Mouse (Mus musculus) CH12.LX (cell line): ENCODE data around the gene Gfpt1. TPM values are rescaled to one million over a fixed set of nuclear protein-coding genes. Genes with fewer than 3 reads are reported as not detected.
"Not testable (repeated sequence)": the region's sequence is repeated elsewhere in the genome, so short reads cannot be mapped to it uniquely, and the experiment has no call there.

Experiments
- DNase-seq: peaks from one replicate; pipeline ENCODE4 v3.0.0-alpha.2; 2013; ENCODE audit errors: extremely low read depth
- H3K27ac ChIP-seq: 2 replicates; pipeline ENCODE4 v1.5.1; 2012; ENCODE audit warnings: low read depth, mild to moderate bottlenecking, control low read depth, moderate library complexity; ENCODE audit not compliant: insufficient read depth
- H3K27me3 ChIP-seq: replicated peaks from 2 replicates; pipeline ENCODE3; 2012; ENCODE audit warnings: inconsistent platforms
- H3K36me3 ChIP-seq, 2 experiments: replicated peaks in 1 of 2; 2 replicates each; pipeline versions ENCODE3 to v1.6.1; 2012; ENCODE audit warnings: inconsistent platforms in 1 of 2, low read length in 1 of 2, mild to moderate bottlenecking in 1 of 2, mixed read lengths in 1 of 2, moderate library complexity in 1 of 2; ENCODE audit not compliant: control insufficient read depth in 1 of 2, insufficient read depth in 1 of 2
- H3K4me1 ChIP-seq, 2 experiments: 2 replicates each; pipeline ENCODE4 v1.6.1; 2012; ENCODE audit warnings: inconsistent platforms in 1 of 2, moderate library complexity in 1 of 2; ENCODE audit not compliant: insufficient read depth in 2 of 2, control insufficient read depth in 1 of 2
- H3K4me2 ChIP-seq: 2 replicates; pipeline ENCODE4 v1.6.1; 2012; ENCODE audit warnings: low read depth, mild to moderate bottlenecking, control low read depth; ENCODE audit not compliant: poor library complexity, insufficient read depth, severe bottlenecking
- H3K4me3 ChIP-seq, 3 experiments: fragments of 150-350 bp in 1 of 3; sonication (generic) in 1 of 3; replicated peaks in 1 of 3; 2 replicates each; pipeline versions ENCODE3 to v1.5.1; 2011 to 2012; ENCODE audit warnings: low read depth in 2 of 3, low read length in 2 of 3, mild to moderate bottlenecking in 2 of 3, moderate library complexity in 2 of 3, control low read depth in 1 of 3, improper control_type of control experiment in 1 of 3, inconsistent platforms in 1 of 3, mixed read lengths in 1 of 3; ENCODE audit not compliant: poor library complexity in 1 of 3
- H3K79me2 ChIP-seq: replicated peaks from 2 replicates; pipeline ENCODE4 v1.6.1; 2012; ENCODE audit warnings: mild to moderate bottlenecking, moderate library complexity; ENCODE audit not compliant: control insufficient read depth, poor library complexity, insufficient read depth, severe bottlenecking; ENCODE audit errors: extremely low read depth
- H3K9ac ChIP-seq: 2 replicates; pipeline ENCODE4 v1.6.1; 2012; ENCODE audit warnings: low read depth, mild to moderate bottlenecking, control low read depth, moderate library complexity; ENCODE audit not compliant: insufficient read depth
- H3K9me3 ChIP-seq: replicated peaks from 2 replicates; pipeline ENCODE3; 2012; ENCODE audit warnings: low read length, inconsistent platforms, mixed read lengths
- BHLHE40 ChIP-seq: IDR thresholded peaks from 2 replicates; pipeline ENCODE4 v1.6.1; 2011; ENCODE audit warnings: mild to moderate bottlenecking, low read depth, low read length, improper control_type of control experiment
- CTCF ChIP-seq, 2 experiments: IDR thresholded peaks in 1 of 2; conservative IDR thresholded peaks in 1 of 2; 2 replicates each; pipeline ENCODE4 v1.5.1; 2011 to 2012; ENCODE audit warnings: low read depth in 2 of 2, low read length in 2 of 2, improper control_type of control experiment in 1 of 2, inconsistent platforms in 1 of 2, mild to moderate bottlenecking in 1 of 2, moderate library complexity in 1 of 2
- ELF1 ChIP-seq: IDR thresholded peaks from 2 replicates; pipeline ENCODE4 v1.6.1; 2014; ENCODE audit warnings: low read depth, mild to moderate bottlenecking, inconsistent platforms, low read length, improper control_type of control experiment
- EP300 ChIP-seq: IDR thresholded peaks from 2 replicates; pipeline ENCODE4 v1.6.1; 2011; ENCODE audit warnings: low read length, improper control_type of control experiment
- GABPA ChIP-seq: IDR thresholded peaks from 2 replicates; pipeline ENCODE4 v1.6.1; 2012; ENCODE audit warnings: low read depth, low read length, improper control_type of control experiment, inconsistent platforms; ENCODE audit not compliant: insufficient replicate concordance
- HCFC1 ChIP-seq: IDR thresholded peaks from 2 replicates; pipeline ENCODE4 v1.6.1; 2012; ENCODE audit warnings: low read depth, mild to moderate bottlenecking, inconsistent platforms, low read length, improper control_type of control experiment
- JUND ChIP-seq: conservative IDR thresholded peaks from 2 replicates; pipeline ENCODE4 v1.6.1; 2011; ENCODE audit warnings: low read depth, low read length, improper control_type of control experiment
- KAT2A ChIP-seq: IDR thresholded peaks from 2 replicates; pipeline ENCODE4 v1.6.1; 2012; ENCODE audit warnings: low read length, improper control_type of control experiment, inconsistent platforms; ENCODE audit not compliant: insufficient replicate concordance
- MAX ChIP-seq: IDR thresholded peaks from 2 replicates; pipeline ENCODE4 v1.6.1; 2011; ENCODE audit warnings: low read length, improper control_type of control experiment
- MYC ChIP-seq: IDR thresholded peaks from 2 replicates; pipeline ENCODE4 v1.6.1; 2011; ENCODE audit warnings: low read depth, mild to moderate bottlenecking, improper control_type of control experiment, low read length
- PAX5 ChIP-seq: IDR thresholded peaks from 2 replicates; pipeline ENCODE4 v1.6.1; 2012; ENCODE audit warnings: low read length, inconsistent platforms, mixed read lengths
- RAD21 ChIP-seq: IDR thresholded peaks from 2 replicates; pipeline ENCODE4 v1.6.1; 2011; ENCODE audit warnings: low read depth, mild to moderate bottlenecking, low read length, improper control_type of control experiment, moderate library complexity
- TBP ChIP-seq: conservative IDR thresholded peaks from 2 replicates; pipeline ENCODE4 v1.6.1; 2011; ENCODE audit warnings: low read depth, low read length, improper control_type of control experiment
- TCF12 ChIP-seq: IDR thresholded peaks from 2 replicates; pipeline ENCODE4 v1.6.1; 2014; ENCODE audit warnings: low read depth, mild to moderate bottlenecking, inconsistent platforms, low read length, improper control_type of control experiment
- UBTF ChIP-seq: IDR thresholded peaks from 2 replicates; pipeline ENCODE4 v1.6.1; 2012; ENCODE audit warnings: low read depth, mild to moderate bottlenecking, inconsistent platforms, low read length, improper control_type of control experiment, moderate library complexity
- USF1 ChIP-seq: IDR thresholded peaks from 2 replicates; pipeline ENCODE4 v1.6.1; 2014; ENCODE audit warnings: low read depth, mild to moderate bottlenecking, inconsistent platforms, low read length, improper control_type of control experiment
- USF2 ChIP-seq: conservative IDR thresholded peaks from 2 replicates; pipeline ENCODE4 v1.6.1; 2011; ENCODE audit warnings: low read depth, low read length, improper control_type of control experiment
- ZC3H11A ChIP-seq: IDR thresholded peaks from 2 replicates; pipeline ENCODE4 v1.6.1; 2012; ENCODE audit warnings: low read depth, mild to moderate bottlenecking, inconsistent platforms, low read length, improper control_type of control experiment
- ZKSCAN1 ChIP-seq: IDR thresholded peaks from 2 replicates; pipeline ENCODE4 v1.6.1; 2012; ENCODE audit warnings: low read depth, inconsistent platforms, low read length, improper control_type of control experiment, borderline replicate concordance
- ZMIZ1 ChIP-seq: IDR thresholded peaks from 2 replicates; pipeline ENCODE4 v1.6.1; 2012; ENCODE audit warnings: low read depth, mild to moderate bottlenecking, inconsistent platforms, low read length, improper control_type of control experiment
- ZNF384 ChIP-seq: IDR thresholded peaks from 2 replicates; pipeline ENCODE4 v1.6.1; 2012; ENCODE audit warnings: low read depth, low read length, improper control_type of control experiment, inconsistent platforms
- dilution Hi-C: fragments of 300-500 bp; cut with MboI; formaldehyde crosslinking; loops from 2 replicates; pipeline ENCODE4 v1.14.3; 2020; ENCODE audit warnings: low sequenced_read_pairs; ENCODE audit not compliant: extremely low pct_unique_long_range_greater_than_20kb, extremely low pct_ligation_motif_present
- in situ Hi-C: fragments of 300-500 bp; cut with MboI; formaldehyde crosslinking; loops from 3 replicates; pipeline ENCODE4 v1.14.3; 2019; ENCODE audit warnings: low sequenced_read_pairs, low pct_ligation_motif_present, low pct_unique_long_range_greater_than_20kb, mixed read lengths
- polyA plus RNA-seq: library from polyadenylated mRNA; unstranded; fragments of >175 nt; gene quantifications from 2 replicates; pipeline ENCODE4 v1.2.1, GENCODE M21; 2012; ENCODE audit warnings: low read depth; ENCODE audit not compliant: insufficient read length
- total RNA-seq, 2 experiments: library from RNA; depleted of rRNA; stranded (reverse); fragments of 300-350 nt in 1 of 2; fragments of >200 nt in 1 of 2; gene quantifications; 2 replicates each; pipeline ENCODE4 v1.2.3; 2012 to 2014

The Gfpt1 gene
- total and polyA plus RNA-seq, 3 experiments, result 24.9 to 35.3 (median 32.1) TPM

DNA sequence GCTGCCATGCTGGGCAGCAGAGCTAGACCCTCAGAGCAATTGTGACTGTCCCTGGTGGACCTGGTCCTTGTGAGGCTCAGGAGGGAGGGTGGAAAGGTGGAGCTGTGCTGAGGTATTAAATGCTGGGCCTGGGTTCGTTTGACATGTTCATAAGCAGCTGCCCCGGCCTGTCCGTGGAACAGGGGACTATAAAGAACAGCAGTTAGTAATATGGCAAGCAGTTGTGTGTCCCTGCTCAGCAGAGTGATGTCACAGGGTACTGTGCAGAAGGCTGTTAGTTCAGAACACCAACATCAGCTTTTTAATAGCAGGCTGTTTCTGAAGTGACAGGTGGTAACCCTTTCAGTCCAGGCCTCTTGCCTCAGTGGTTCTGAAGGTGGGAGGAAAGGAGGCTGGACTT is 48.2 kb downstream of the Gfpt1 start:
- in situ Hi-C loops, result no loop called here
- peaks cover 0 to 47% of the 10 kb centered on the region in 2 experiments; a peak in 2 of 4 replicates for H3K4me1 ChIP-seq
- H3K79me2 ChIP-seq, result no peaks in the 10 kb centered on the region
- TF ChIP-seq MYC (no peak), MAX (no peak), ZNF384 (no peak)
- TF ChIP-seq, all 38 proteins: peak for 0
- peaks cover 34 to 51% of the 10 kb centered on the region in 2 experiments for H3K36me3 ChIP-seq
- H3K9me3 ChIP-seq, result no peaks in the 10 kb centered on the region
- H3K27me3 ChIP-seq, result no peaks in the 10 kb centered on the region
- H3K4me3 ChIP-seq, result no peak overlapping the region
- no peak for DNase-seq
- no peak overlapping the region for H3K27ac ChIP-seq
- H3K9ac ChIP-seq, result no peak overlapping the region
- dilution Hi-C loops, result no loop called here
- H3K4me2 ChIP-seq, result no peak overlapping the region

GRCm38 (mm10) chr6:87092476-87092875 is 49.8 kb downstream of the Gfpt1 start:
- Histone ChIP-seq H3K9ac (no peak overlapping the region), H3K4me1 (peaks cover 0 to 47% of the 10 kb centered on the region in 2 experiments; a peak in 2 of 4 replicates), H3K27ac (no peak overlapping the region), H3K79me2 (no peaks in the 10 kb centered on the region), H3K4me3 (no peak overlapping the region), H3K9me3 (no peaks in the 10 kb centered on the region), H3K27me3 (no peaks in the 10 kb centered on the region), H3K36me3 (peaks cover 24 to 39% of the 10 kb centered on the region in 2 experiments), H3K4me2 (no peak overlapping the region)
- TF ChIP-seq CTCF (conservative IDR thresholded peaks at IDR 0.05 in 1 of 2, IDR thresholded peaks at IDR 0.05 in 1 of 2; ENCODE audit: low read depth in 2 of 2, low read length in 2 of 2), result no peak
- no peak for TF ChIP-seq TCF12
- no peak for TF ChIP-seq ZMIZ1
- TF ChIP-seq JUND, result no peak
- TF ChIP-seq BHLHE40, result no peak
- TF ChIP-seq KAT2A, result no peak
- TF ChIP-seq TBP, result no peak
- TF ChIP-seq USF2, result no peak
- no peak for TF ChIP-seq EP300
- TF ChIP-seq ZC3H11A, result no peak
- no peak for TF ChIP-seq HCFC1
- TF ChIP-seq GABPA, result no peak
- no peak for TF ChIP-seq ELF1
- no peak for TF ChIP-seq USF1
- no peak for TF ChIP-seq ZKSCAN1
- TF ChIP-seq UBTF, result no peak
- no peak for TF ChIP-seq MYC
- TF ChIP-seq PAX5, result no peak
- no peak for TF ChIP-seq RAD21
- dilution Hi-C loops, result no loop called here
- in situ Hi-C loops, result no loop called here
- no peak for DNase-seq

- H3K79me2 ChIP-seq, dilution Hi-C loops, H3K9ac ChIP-seq, H3K9me3 ChIP-seq, in situ Hi-C loops, H3K4me2 ChIP-seq, H3K4me3 ChIP-seq, DNase-seq, H3K27me3 ChIP-seq, H3K27ac ChIP-seq: not testable (repeated sequence)
- Histone ChIP-seq H3K36me3 (peaks cover 18 to 27% of the 10 kb centered on the region in 2 experiments), H3K4me1 (peaks cover 0 to 47% of the 10 kb centered on the region in 2 experiments; a peak in 2 of 4 replicates)
These were observed 51.0 kb downstream of the Gfpt1 start for GRCm38 (mm10) chr6:87093631-87094030.
